Mouse (Mus musculus) kidney, adult 2 months (tissue): ENCODE data around the gene Mars.

Source experiments
- CTCF ChIP-seq: fragments of 200-500 bp; conservative IDR thresholded peaks from 2 replicates; pipeline ENCODE4 v1.5.1; 2011; ENCODE audit warnings: low read depth, mild to moderate bottlenecking, control low read depth, low read length, moderate library complexity, mixed read lengths; ENCODE audit not compliant: insufficient read depth, insufficient read length
- POLR2A ChIP-seq: fragments of 200-500 bp; IDR thresholded peaks from one replicate; pipeline ENCODE4 v1.6.1; 2011; ENCODE audit warnings: low read depth, low read length, control low read depth

DNA sequence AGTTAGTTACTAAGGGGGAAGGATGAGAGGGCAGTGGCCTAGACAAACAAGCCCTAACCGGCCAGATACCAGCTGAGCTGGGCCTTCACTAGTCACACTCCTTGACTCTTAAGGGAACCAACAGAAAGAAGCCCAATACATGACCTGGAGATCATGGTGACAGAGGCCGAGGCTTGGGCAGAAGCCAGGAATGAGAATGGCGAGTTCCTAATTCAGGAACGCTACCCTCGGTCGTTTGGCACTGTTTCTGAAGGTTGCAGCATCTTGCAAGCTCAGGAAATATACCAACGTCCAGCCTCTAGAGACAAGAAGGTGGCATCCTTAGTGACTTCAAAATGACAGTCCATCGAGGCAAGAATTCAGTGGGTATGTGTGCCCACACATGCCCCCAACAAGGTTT, 47.2 kb downstream of the Mars start:
- TF ChIP-seq CTCF (no peak), POLR2A (no peak)
